Mouse (Mus musculus) kidney, embryonic 15.5 days (tissue): Measurements from ENCODE around the gene Akap13. TPM values are rescaled to one million over a fixed set of nuclear protein-coding genes. Genes with fewer than 3 reads are reported as not detected.
"Not testable (repeated sequence)": the region's sequence is repeated elsewhere in the genome, so short reads cannot be mapped to it uniquely, and the experiment has no call there.

Experiments used
- ATAC-seq: fragments of 200-750 bp; cut with Nextera tagmentation; replicated peaks from 2 replicates; pipeline ENCODE4 v1.8.0; 2017; ENCODE audit warnings: moderate TSS enrichment; ENCODE audit not compliant: low FRiP score
- H3K27ac ChIP-seq: fragments of 300-500 bp; sonication (generic); 2 replicates; pipeline ENCODE4 v1.5.1; 2015; ENCODE audit warnings: mild to moderate bottlenecking, inconsistent platforms
- H3K27me3 ChIP-seq: fragments of 300-500 bp; sonication (generic); 2 replicates; pipeline ENCODE4 v1.6.1; 2015; ENCODE audit warnings: inconsistent platforms
- H3K36me3 ChIP-seq: fragments of 300-500 bp; sonication (generic); 2 replicates; pipeline ENCODE4 v1.6.1; 2015; ENCODE audit warnings: inconsistent platforms
- H3K4me1 ChIP-seq: fragments of 300-500 bp; sonication (generic); 2 replicates; pipeline ENCODE4 v1.6.1; 2015; ENCODE audit warnings: inconsistent platforms
- H3K4me2 ChIP-seq: fragments of 300-500 bp; sonication (generic); 2 replicates; pipeline ENCODE4 v1.6.1; 2015; ENCODE audit warnings: moderate library complexity, mild to moderate bottlenecking, inconsistent platforms
- H3K4me3 ChIP-seq: fragments of 300-500 bp; sonication (generic); replicated peaks from 2 replicates; pipeline ENCODE4 v1.5.1; 2015; ENCODE audit warnings: mild to moderate bottlenecking, inconsistent platforms
- H3K9ac ChIP-seq: fragments of 300-500 bp; sonication (generic); 2 replicates; pipeline ENCODE4 v1.6.1; 2015; ENCODE audit warnings: mild to moderate bottlenecking, inconsistent platforms
- H3K9me3 ChIP-seq: fragments of 300-500 bp; sonication (generic); replicated peaks from 2 replicates; pipeline ENCODE4 v1.6.1; 2016; ENCODE audit warnings: inconsistent platforms
- WGBS: fragments of 180-500 bp; shearing (Covaris S2); methylation state at CpG from one replicate; pipeline ENCODE4 v1.1.7; 2015; ENCODE audit warnings: mixed read lengths; 5-methylcytosine and 5-hydroxymethylcytosine counted together
- polyA plus RNA-seq: library from polyadenylated mRNA; unstranded; fragments of >200 nt; fragmentation: Nextera tagmentation; extraction: Ambion mirVana; gene quantifications from 2 replicates; pipeline ENCODE4 v1.2.1, GENCODE M21; 2015

Akap13 gene
- polyA plus RNA-seq, 1 experiment from 2014 or later, result 49.7 TPM

GRCm38 (mm10) chr7:75788069-75788800 lies 332.9 kb downstream of the Akap13 start:
- H3K4me2 ChIP-seq, H3K4me3 ChIP-seq, H3K36me3 ChIP-seq, H3K9ac ChIP-seq, ATAC-seq, H3K9me3 ChIP-seq, H3K27me3 ChIP-seq: not testable (repeated sequence)
- 50% methylated on average over 4 of the region's 7 CpGs for WGBS
- Histone ChIP-seq H3K4me1 (peaks cover 37% of the 10 kb centered on the region), H3K27ac (peak overlapping the region; percentile 32)

DNA sequence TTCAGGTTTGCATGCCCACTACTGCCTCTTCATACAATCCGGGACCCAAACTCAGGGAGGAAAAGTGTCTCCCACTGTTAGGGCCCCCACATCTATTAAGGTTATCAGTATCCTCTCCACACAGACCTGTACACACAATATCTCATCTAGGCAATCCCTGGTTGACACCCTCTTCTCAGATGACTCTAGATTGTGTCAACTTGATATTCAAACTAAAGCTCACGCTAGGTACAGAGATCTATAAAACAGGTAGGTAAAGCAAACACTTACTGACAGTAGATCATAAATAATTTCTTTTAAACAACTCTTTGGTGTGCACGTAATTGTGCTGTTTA lies 333.4 kb downstream of the Akap13 start:
- H3K9me3 ChIP-seq, H3K36me3 ChIP-seq, ATAC-seq, H3K27me3 ChIP-seq, H3K4me2 ChIP-seq, H3K9ac ChIP-seq, H3K27ac ChIP-seq, H3K4me3 ChIP-seq: not testable (repeated sequence)
- 42% methylated on average over 3 of the region's 3 CpGs for WGBS
- H3K4me1 ChIP-seq, result peaks cover 41% of the 10 kb centered on the region

- no peaks in the 10 kb centered on the region for H3K27me3 ChIP-seq
- no peak overlapping the region for H3K4me2 ChIP-seq
- H3K27ac ChIP-seq, result no peak overlapping the region
- ATAC-seq, result no peak
- H3K9me3 ChIP-seq, result no peaks in the 10 kb centered on the region
- H3K4me1 ChIP-seq, result peaks cover 45% of the 10 kb centered on the region
- 94% methylated on average over 6 of the region's 6 CpGs for WGBS
- H3K9ac ChIP-seq, result no peak overlapping the region
- H3K36me3 ChIP-seq, result no peaks in the 10 kb centered on the region
- no peak overlapping the region for H3K4me3 ChIP-seq
Measured at GRCm38 (mm10) chr7:75789746-75790145, 334.4 kb downstream of the Akap13 start.

GRCm38 (mm10) chr7:75791092-75791837 lies 335.9 kb downstream of the Akap13 start:
- peak overlapping the region; percentile 63 for H3K27ac ChIP-seq
- 54% methylated on average over 13 of the region's 13 CpGs for WGBS
- H3K9ac ChIP-seq, H3K9me3 ChIP-seq, H3K4me3 ChIP-seq, H3K36me3 ChIP-seq, H3K4me2 ChIP-seq, H3K27me3 ChIP-seq: not testable (repeated sequence)
- peaks cover 42% of the 10 kb centered on the region for H3K4me1 ChIP-seq
- peak; percentile 69; the same call in 1 of the 2 replicates for ATAC-seq

DNA sequence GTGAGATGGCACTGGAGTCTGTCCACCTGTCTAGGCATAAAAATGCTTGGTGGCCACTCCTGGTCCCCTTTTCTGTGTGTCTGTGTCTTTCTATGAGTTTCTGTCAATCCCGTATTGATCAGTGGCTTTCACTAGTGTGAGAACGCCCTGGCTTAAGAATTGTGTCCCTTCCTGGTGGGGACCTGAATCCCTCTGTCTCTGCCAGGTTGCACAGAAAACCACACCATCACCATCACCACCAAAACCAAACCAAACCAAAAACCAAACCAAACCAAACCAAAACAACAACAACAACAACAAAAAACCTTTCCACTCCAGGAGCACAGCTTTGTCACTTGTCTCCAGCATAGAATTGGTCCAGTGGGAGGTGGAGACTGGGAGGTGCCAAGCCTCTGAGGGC lies 337.8 kb downstream of the Akap13 start:
- H3K36me3 ChIP-seq, result no peaks in the 10 kb centered on the region
- no peak overlapping the region for H3K4me2 ChIP-seq
- WGBS, result 61% methylated on average over 2 of the region's 2 CpGs
- H3K9me3 ChIP-seq, result no peaks in the 10 kb centered on the region
- H3K9ac ChIP-seq, result no peak overlapping the region
- no peaks in the 10 kb centered on the region for H3K27me3 ChIP-seq
- no peak overlapping the region for H3K27ac ChIP-seq
- no peak overlapping the region for H3K4me3 ChIP-seq
- ATAC-seq, result no peak
- peaks cover 34% of the 10 kb centered on the region for H3K4me1 ChIP-seq

DNA sequence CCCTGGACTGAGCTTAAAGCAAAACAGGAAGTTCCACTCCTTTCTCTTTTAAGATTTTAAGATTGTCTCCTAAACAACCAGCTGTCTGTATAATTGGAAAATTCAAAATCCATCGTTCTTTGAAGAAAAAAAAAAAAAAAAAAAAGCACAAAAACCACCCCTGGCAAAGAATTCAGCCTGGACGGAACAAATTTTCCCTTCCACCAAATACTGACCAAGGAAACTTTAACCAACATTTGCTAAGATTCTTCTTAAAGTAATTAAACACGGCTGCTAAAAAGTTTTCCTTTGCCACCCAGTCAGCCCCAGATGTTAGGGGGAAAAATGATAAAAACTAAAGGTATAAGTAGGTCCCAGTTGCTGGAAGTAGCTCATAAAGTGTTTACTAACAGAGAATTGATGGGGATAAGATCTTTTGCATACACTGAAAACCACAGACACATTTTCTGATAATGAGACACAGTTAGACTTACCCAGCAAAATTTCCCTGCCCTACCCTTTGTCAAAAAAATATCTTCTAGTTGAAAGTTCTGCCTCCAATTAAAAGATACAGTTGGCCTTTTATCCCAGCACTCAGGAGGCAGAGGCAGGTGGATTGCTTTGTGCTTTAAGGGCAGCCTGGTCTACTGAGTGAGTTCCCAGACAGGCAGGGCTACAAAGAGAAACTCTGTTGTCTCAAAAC lies 338.5 kb downstream of the Akap13 start:
- Histone ChIP-seq H3K27ac (peak overlapping the region; percentile 27; the same call in 1 of the 2 replicates), H3K4me3 (no peak overlapping the region), H3K4me1 (peaks cover 32% of the 10 kb centered on the region), H3K36me3 (no peaks in the 10 kb centered on the region), H3K4me2 (no peak overlapping the region), H3K9me3 (no peaks in the 10 kb centered on the region), H3K27me3 (no peaks in the 10 kb centered on the region), H3K9ac (no peak overlapping the region)
- ATAC-seq, result no peak
- 38% methylated on average over 3 of the region's 3 CpGs for WGBS

DNA sequence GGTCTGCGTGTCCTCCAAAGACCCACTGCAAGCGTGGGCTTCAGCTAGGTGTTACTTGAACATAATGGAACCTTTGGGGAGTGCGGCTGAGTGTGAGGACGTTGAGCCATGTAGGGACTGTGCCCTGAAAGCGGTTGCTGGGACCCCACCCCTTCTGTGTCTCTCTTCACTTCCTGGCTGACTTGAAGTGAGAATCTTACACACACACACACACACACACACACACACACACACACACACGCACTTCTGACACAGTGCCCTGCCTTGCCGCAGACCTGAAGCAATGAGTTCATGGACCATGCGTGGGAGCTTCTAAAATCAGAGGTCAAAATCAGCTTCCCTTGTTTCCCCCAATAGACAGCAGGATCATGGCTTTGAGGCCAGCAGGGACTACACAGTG lies 339.8 kb downstream of the Akap13 start:
- Histone ChIP-seq H3K36me3 (no peaks in the 10 kb centered on the region), H3K4me1 (peaks cover 32% of the 10 kb centered on the region), H3K9ac (no peak overlapping the region), H3K9me3 (no peaks in the 10 kb centered on the region), H3K27ac (no peak overlapping the region), H3K4me2 (no peak overlapping the region), H3K27me3 (no peaks in the 10 kb centered on the region), H3K4me3 (no peak overlapping the region)
- no peak for ATAC-seq
- 70% methylated on average over 8 of the region's 8 CpGs for WGBS

DNA sequence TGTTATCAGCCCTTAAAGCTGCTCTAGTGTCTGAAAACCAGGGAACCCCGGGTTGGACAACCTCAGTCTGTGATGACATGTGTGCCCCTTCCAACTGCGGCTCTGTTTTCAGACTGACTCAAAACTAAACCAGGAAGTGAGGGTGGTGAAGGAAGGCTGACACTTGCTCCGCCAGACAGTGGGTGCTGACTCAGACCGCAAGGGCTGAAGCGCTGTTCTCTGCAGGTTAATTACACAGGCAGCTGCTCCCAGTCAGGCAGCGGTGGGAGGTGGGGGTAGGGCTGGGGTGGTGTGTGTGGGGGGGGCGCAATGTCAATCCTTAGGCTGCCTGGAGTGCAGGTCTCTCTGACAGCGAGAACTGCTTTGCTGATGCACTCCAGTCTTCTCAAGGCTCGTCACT lies 341.1 kb downstream of the Akap13 start:
- Histone ChIP-seq H3K4me1 (peaks cover 25% of the 10 kb centered on the region), H3K4me2 (0 out of 2 replicates have a peak overlapping the region, but pooled peaks have one; percentile 36), H3K27me3 (no peaks in the 10 kb centered on the region), H3K9ac (no peak overlapping the region), H3K9me3 (no peaks in the 10 kb centered on the region), H3K27ac (no peak overlapping the region), H3K4me3 (no peak overlapping the region), H3K36me3 (no peaks in the 10 kb centered on the region)
- ATAC-seq, result 0 out of 2 replicates have a peak, but pooled peaks have one; percentile 57
- 7% methylated on average over 9 of the region's 9 CpGs for WGBS

- 68% methylated on average over 4 of the region's 4 CpGs for WGBS
- no peak overlapping the region for H3K4me2 ChIP-seq
- no peak overlapping the region for H3K27ac ChIP-seq
- no peaks in the 10 kb centered on the region for H3K9me3 ChIP-seq
- peaks cover 10% of the 10 kb centered on the region for H3K4me1 ChIP-seq
- no peak overlapping the region for H3K4me3 ChIP-seq
- H3K9ac ChIP-seq, result no peak overlapping the region
- no peaks in the 10 kb centered on the region for H3K36me3 ChIP-seq
- no peaks in the 10 kb centered on the region for H3K27me3 ChIP-seq
- no peak for ATAC-seq
Measured at GRCm38 (mm10) chr7:75800530-75800929, 345.2 kb downstream of the Akap13 start.

DNA sequence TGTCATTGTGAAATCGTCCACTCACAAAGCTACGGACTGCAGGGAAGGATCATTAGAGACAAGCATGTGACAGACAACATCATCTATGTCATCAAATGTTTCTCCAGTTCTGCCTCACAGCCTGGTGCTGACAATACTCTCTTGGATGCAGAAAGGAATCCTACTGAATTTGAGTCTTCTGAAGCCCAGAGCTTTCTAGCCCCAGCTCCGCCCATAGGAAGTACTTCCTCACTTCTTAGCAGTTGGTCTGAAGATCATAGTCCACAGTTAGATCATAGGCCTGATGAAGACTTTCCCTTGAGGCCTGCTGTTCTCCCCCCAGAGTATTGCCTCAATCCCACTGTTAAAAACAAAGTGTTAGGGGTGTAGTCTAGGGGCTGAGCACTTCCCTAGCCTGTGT lies 345.7 kb downstream of the Akap13 start:
- Histone ChIP-seq H3K9ac (no peak overlapping the region), H3K4me3 (no peak overlapping the region), H3K9me3 (no peaks in the 10 kb centered on the region), H3K4me1 (peaks cover 13% of the 10 kb centered on the region), H3K4me2 (no peak overlapping the region), H3K36me3 (no peaks in the 10 kb centered on the region), H3K27ac (no peak overlapping the region), H3K27me3 (no peaks in the 10 kb centered on the region)
- WGBS, result 89% methylated on average over 3 of the region's 3 CpGs
- no peak for ATAC-seq

DNA sequence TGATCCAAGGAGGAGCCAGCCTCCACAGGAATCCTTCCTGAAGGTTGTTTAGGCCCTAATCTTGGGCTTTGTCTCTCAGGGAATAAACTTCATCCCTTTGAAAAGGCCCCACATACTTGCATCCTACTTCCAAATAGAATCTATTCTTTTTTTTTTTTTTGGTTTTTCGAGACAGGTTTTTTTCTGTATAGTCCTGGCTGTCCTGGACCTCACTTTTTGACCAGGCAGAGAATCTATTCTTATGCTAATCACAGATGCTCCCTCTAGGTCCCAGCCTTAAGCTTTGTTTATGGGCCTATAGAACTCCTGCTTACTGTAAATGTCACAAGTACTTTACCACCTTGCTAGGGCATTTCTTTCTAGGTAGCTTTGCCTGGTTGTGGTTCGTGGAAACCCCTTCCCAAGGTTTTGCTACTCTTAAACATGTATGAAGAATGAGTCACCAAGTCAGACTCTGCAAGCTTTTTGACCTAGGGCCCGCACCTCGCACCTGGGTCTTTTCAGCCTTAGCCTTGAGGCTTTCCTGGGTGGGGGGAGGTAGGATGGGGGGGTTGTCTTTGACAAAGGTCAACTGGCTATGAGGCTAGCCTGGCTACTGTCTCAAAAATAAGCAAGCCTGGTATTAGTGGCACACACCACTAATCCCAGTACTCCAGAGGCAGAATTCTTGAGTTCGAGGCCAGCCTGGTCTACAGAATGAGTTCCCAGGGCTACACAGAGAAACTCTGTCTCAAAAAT lies 346.5 kb downstream of the Akap13 start:
- H3K4me1 ChIP-seq, result peaks cover 13% of the 10 kb centered on the region
- ATAC-seq, result no peak
- no peaks in the 10 kb centered on the region for H3K9me3 ChIP-seq
- no peaks in the 10 kb centered on the region for H3K27me3 ChIP-seq
- H3K36me3 ChIP-seq, result no peaks in the 10 kb centered on the region
- no peak overlapping the region for H3K9ac ChIP-seq
- H3K27ac ChIP-seq, result no peak overlapping the region
- 90% methylated on average over 5 of the region's 5 CpGs for WGBS
- no peak overlapping the region for H3K4me3 ChIP-seq
- H3K4me2 ChIP-seq, result no peak overlapping the region

GRCm38 (mm10) chr7:75802887-75803286 lies 347.6 kb downstream of the Akap13 start:
- 80% methylated on average over 3 of the region's 3 CpGs for WGBS
- ATAC-seq, result no peak
- H3K4me2 ChIP-seq, result no peak overlapping the region
- peaks cover 19% of the 10 kb centered on the region for H3K4me1 ChIP-seq
- no peak overlapping the region for H3K4me3 ChIP-seq
- H3K27me3 ChIP-seq, result no peaks in the 10 kb centered on the region
- H3K27ac ChIP-seq, result no peak overlapping the region
- H3K9me3 ChIP-seq, result no peaks in the 10 kb centered on the region
- H3K9ac ChIP-seq, result no peak overlapping the region
- H3K36me3 ChIP-seq, result no peaks in the 10 kb centered on the region
